Comparison of ENCODE assay signal across 32 mouse cellular contexts in genomic region chr1:157092622-157093021, GRCm38 (mm10). TPM values are rescaled to one million over a fixed set of nuclear protein-coding genes. Genes with fewer than 3 reads are reported as not detected.
DNase-seq lines count a peak whose midpoint lies in the region; ATAC-seq and TF ChIP-seq lines count a peak whose summit lies in the region.
"Had no signal": no experiment of that assay in that cellular context is flagged by ENCODE, and none has a peak within 500 bp of the region (broad histone marks: within the 10 kb centered on the region; RNA-seq: fewer than 3 reads in every experiment).

No protein-coding gene starts in this region.

- no peaks in the 10 kb centered on the region for H3K79me2 ChIP-seq in heart, adult 2 months (replicated peaks; ENCODE audit: control insufficient read depth, insufficient read depth, low read length)

- 0 out of 2 replicates have a peak, but pooled peaks have one; percentile 33 for TF ChIP-seq EP300 in heart, adult 2 months (IDR thresholded peaks at IDR 0.05; ENCODE audit: insufficient read depth, low read depth, low read length)
- TF ChIP-seq EP300 in heart, postnatal 0 days (IDR thresholded peaks at IDR 0.05; ENCODE audit: low read depth) = no peak

- H3K27me3 ChIP-seq in heart, adult 2 months (ENCODE audit: control insufficient read depth, insufficient read depth, low read length) = no peaks in the 10 kb centered on the region
- no peaks in the 10 kb centered on the region for H3K27me3 ChIP-seq in heart, embryonic 10.5 days (ENCODE audit: insufficient read depth, poor library complexity, severe bottlenecking)
- H3K27me3 ChIP-seq in heart, postnatal 0 days (ENCODE audit: control insufficient read depth, insufficient read depth, low read length) = no peaks in the 10 kb centered on the region
- H3K27me3 ChIP-seq: embryonic facial prominence, embryonic 12.5 days; embryonic facial prominence, embryonic 15.5 days; heart, embryonic 13.5 days; hindbrain, embryonic 13.5 days; intestine, embryonic 15.5 days had no signal

- no peak overlapping the region for H3K9ac ChIP-seq in heart, adult 2 months (ENCODE audit: low read depth, low read length)
- no peak overlapping the region for H3K9ac ChIP-seq in heart, postnatal 0 days (replicated peaks; ENCODE audit: low read depth, low read length)
- H3K9ac ChIP-seq: embryonic facial prominence, embryonic 12.5 days; embryonic facial prominence, embryonic 15.5 days; forebrain, postnatal 0 days; heart, embryonic 13.5 days; hindbrain, embryonic 13.5 days; intestine, embryonic 15.5 days had no signal

- DNase-seq in heart, adult 2 months = peak in 1 of 2 experiments; percentile 18
- no peak for DNase-seq in heart, embryonic 10.5 days (ENCODE audit: low spot score)
- peak; percentile 13 for DNase-seq in heart, postnatal 0 days (ENCODE audit: low spot score)
- no peak for DNase-seq in heart, postnatal 25 days (ENCODE audit: low spot score)
- peak; percentile 43 for DNase-seq in lung, postnatal 25 days (ENCODE audit: low spot score)
- DNase-seq in lung, postnatal 14 days = no peak
- DNase-seq in gastrocnemius, adult 18-20 months (ENCODE audit: low spot score) = no peak
- DNase-seq: adrenal gland, adult 2 months; adrenal gland, postnatal 14 days; cerebellum, adult 11 months; cerebellum, adult 2 months; cerebellum, adult 9-11 months; cerebellum, postnatal 25 days; forebrain, postnatal 0 days; gastrocnemius, postnatal 25 days; kidney, adult 11 months had no signal

- no peak overlapping the region; the same call in 1 of the 2 replicates for H3K27ac ChIP-seq in heart, adult 2 months
- H3K27ac ChIP-seq in heart, embryonic 10.5 days = no peak overlapping the region
- H3K27ac ChIP-seq in heart, postnatal 0 days (ENCODE audit: low read depth) = no peak overlapping the region
- H3K27ac ChIP-seq: embryonic facial prominence, embryonic 12.5 days; embryonic facial prominence, embryonic 15.5 days; heart, embryonic 13.5 days; hindbrain, embryonic 10.5 days; hindbrain, embryonic 13.5 days; intestine, embryonic 15.5 days had no signal

- H3K4me2 ChIP-seq in heart, postnatal 0 days (ENCODE audit: low read depth, low read length) = no peak overlapping the region
- H3K4me2 ChIP-seq: embryonic facial prominence, embryonic 12.5 days; embryonic facial prominence, embryonic 15.5 days; heart, embryonic 13.5 days; hindbrain, embryonic 13.5 days; intestine, embryonic 15.5 days had no signal

- no peak for ATAC-seq in heart, postnatal 0 days (ENCODE audit: insufficient read depth, low read depth)
- ATAC-seq: CD4-positive, CD25-positive, alpha-beta regulatory T cell, adult 4 months; forebrain, embryonic 14.5 days; forebrain, postnatal 0 days; hindbrain, embryonic 16.5 days; intestine, embryonic 15.5 days had no signal

- TF ChIP-seq POLR2A in heart, adult 2 months (IDR thresholded peaks at IDR 0.05; ENCODE audit: insufficient read depth, low read depth, low read length) = no peak

- 56% methylated on average over 1 of the region's 1 CpGs for WGBS in heart, adult 2 months
- 78% methylated on average over 1 of the region's 1 CpGs for WGBS in heart, embryonic 10.5 days
- WGBS in heart, postnatal 0 days = 86% methylated on average over 1 of the region's 1 CpGs

- no peaks in the 10 kb centered on the region for H3K9me3 ChIP-seq in heart, embryonic 10.5 days
- H3K9me3 ChIP-seq in heart, postnatal 0 days (replicated peaks; ENCODE audit: control insufficient read depth, low read length) = no peaks in the 10 kb centered on the region
- H3K9me3 ChIP-seq: embryonic facial prominence, embryonic 12.5 days; embryonic facial prominence, embryonic 15.5 days; heart, embryonic 13.5 days; hindbrain, embryonic 10.5 days; hindbrain, embryonic 13.5 days; intestine, embryonic 15.5 days had no signal

- no peak overlapping the region for H3K4me3 ChIP-seq in heart, adult 2 months
- no peak overlapping the region for H3K4me3 ChIP-seq in heart, embryonic 10.5 days
- no peak overlapping the region for H3K4me3 ChIP-seq in heart, postnatal 0 days (ENCODE audit: low read depth, low read length)
- H3K4me3 ChIP-seq: embryonic facial prominence, embryonic 12.5 days; embryonic facial prominence, embryonic 15.5 days; heart, embryonic 13.5 days; hindbrain, embryonic 10.5 days; hindbrain, embryonic 13.5 days; intestine, embryonic 15.5 days had no signal

- H3K36me3 ChIP-seq in heart, adult 2 months (ENCODE audit: control insufficient read depth, insufficient read depth, low read length) = no peaks in the 10 kb centered on the region
- no peaks in the 10 kb centered on the region for H3K36me3 ChIP-seq in heart, embryonic 10.5 days
- no peaks in the 10 kb centered on the region for H3K36me3 ChIP-seq in heart, postnatal 0 days (replicated peaks; ENCODE audit: control insufficient read depth, insufficient read depth, low read length)
- H3K36me3 ChIP-seq: embryonic facial prominence, embryonic 12.5 days; embryonic facial prominence, embryonic 15.5 days; heart, embryonic 13.5 days; hindbrain, embryonic 10.5 days; hindbrain, embryonic 13.5 days; intestine, embryonic 15.5 days had no signal

- intact Hi-C loops in heart, adult 2 months (cut with DNase I) = no loop called here
- intact Hi-C loops in heart, postnatal 25 days (cut with DNase I) = no loop called here

- TF ChIP-seq CTCF in heart, adult 2 months (IDR thresholded peaks at IDR 0.05) = no peak
- no peak for TF ChIP-seq CTCF in heart, postnatal 0 days (IDR thresholded peaks at IDR 0.05; ENCODE audit: low read depth)

- H3K4me1 ChIP-seq in heart, adult 2 months (ENCODE audit: control insufficient read depth, insufficient read depth, low read length) = peaks cover 5% of the 10 kb centered on the region
- 0 out of 2 replicates have a peak, but pooled peaks cover 2% of the 10 kb centered on the region for H3K4me1 ChIP-seq in heart, embryonic 10.5 days
- H3K4me1 ChIP-seq in heart, postnatal 0 days (ENCODE audit: control insufficient read depth, insufficient read depth) = no peaks in the 10 kb centered on the region
- H3K4me1 ChIP-seq: embryonic facial prominence, embryonic 12.5 days; embryonic facial prominence, embryonic 15.5 days; hindbrain, embryonic 10.5 days; hindbrain, embryonic 13.5 days; intestine, embryonic 15.5 days had no signal

RNA-seq across cellular contexts. Expression of gene Tex35, which starts 15.9 kb away (rescaled TPM):
- not detected for total RNA-seq in heart, adult 2 months (2021)
- polyA plus RNA-seq in heart, adult 2 months (2012; rRNA removed) = not detected in 2 replicates
- polyA plus RNA-seq in heart, embryonic 10.5 days (2016; fragmentation: Nextera tagmentation; extraction: Ambion mirVana) = not detected in 2 replicates
- not detected in 2 replicates for total RNA-seq in heart, postnatal 0 days (2014; rRNA removed; ENCODE audit: low replicate concordance)
- polyA plus RNA-seq in heart, postnatal 0 days (2015; fragmentation: Nextera tagmentation; extraction: Ambion mirVana) = not detected in 2 replicates
- total RNA-seq in heart, postnatal 25 days (2021) = not detected
- not detected for total RNA-seq in gastrocnemius, adult 18-20 months (2021)
- total RNA-seq: adrenal gland, adult 2 months; adrenal gland, postnatal 14 days; adrenal gland, postnatal 4 days; common myeloid progenitor, adult 5-6 weeks; forebrain, postnatal 0 days; gastrocnemius, adult 8-10 months; gastrocnemius, postnatal 25 days; MEL had no signal
- polyA plus RNA-seq: adrenal gland, adult 2 months; C2C12; cerebellum, adult 2 months; embryonic facial prominence, embryonic 12.5 days; embryonic facial prominence, embryonic 15.5 days; forebrain, embryonic 11.5 days; forebrain, embryonic 14.5 days; forebrain, postnatal 0 days; heart, embryonic 13.5 days; heart, embryonic 16.5 days; hindbrain, embryonic 10.5 days; hindbrain, embryonic 13.5 days; hindbrain, embryonic 16.5 days; intestine, embryonic 15.5 days had no signal

Comparison
In these comparisons a context has a peak if more than half of its experiments do, and no peak if none do; other contexts are left out.
1. DNase-seq: peak in heart, postnatal 0 days (single experiment) and lung, postnatal 25 days (single experiment); none in heart, embryonic 10.5 days (single experiment), heart, postnatal 25 days (single experiment), lung, postnatal 14 days (single experiment) and gastrocnemius, adult 18-20 months (single experiment).